Mouse (Mus musculus): Measurements from ENCODE around the gene Zbed5. TPM values are rescaled to one million over a fixed set of nuclear protein-coding genes. Genes with fewer than 3 reads are reported as not detected.

The Zbed5 gene
- polyA plus RNA-seq, 1 experiment from 2014 or later = 18.6 TPM

DNA sequence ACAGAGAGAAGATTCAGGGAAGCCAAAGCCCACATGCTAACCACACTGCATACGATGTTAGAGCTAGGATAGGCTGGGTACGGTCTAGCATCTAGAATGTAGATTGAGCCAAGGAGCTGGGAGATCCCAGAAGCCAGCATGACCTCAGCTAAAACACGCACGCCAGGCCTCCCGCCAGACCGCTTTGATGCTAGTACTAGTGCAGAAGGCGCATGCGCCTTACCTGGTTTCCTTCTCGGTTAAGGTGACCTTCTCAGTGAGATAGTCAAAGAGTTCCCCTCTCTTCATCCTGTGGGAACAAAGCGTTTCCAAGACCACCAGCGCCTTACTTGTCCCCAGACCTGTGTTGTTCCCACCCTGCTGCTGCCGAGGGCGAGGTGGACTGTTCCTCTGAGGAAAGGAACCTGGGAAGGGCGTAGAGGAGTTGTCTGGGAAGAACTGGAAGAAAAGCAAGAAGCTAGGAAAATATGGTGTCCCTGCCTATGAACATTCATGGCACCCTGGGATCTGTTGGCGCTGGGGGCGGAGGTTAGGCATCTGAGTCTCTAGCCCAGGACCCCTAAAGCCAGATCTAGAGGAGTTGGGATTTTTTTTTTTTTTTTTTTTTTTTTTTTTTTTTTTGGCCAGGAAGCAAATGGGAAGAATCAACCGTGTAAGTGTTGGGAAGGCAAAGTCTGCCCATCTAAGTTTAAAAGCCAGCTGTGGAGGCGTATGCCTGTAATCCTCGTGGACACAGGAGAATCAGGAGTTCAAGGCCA is 26.1 kb upstream of the Zbed5 start:
- no peak overlapping the region for H3K9ac ChIP-seq (replicated peaks; ENCODE audit: low read depth, low read length)
- 89% methylated on average over 19 of the region's 19 CpGs for WGBS
- H3K4me1 ChIP-seq (ENCODE audit: control insufficient read depth, insufficient read depth, low read length) = no peaks in the 10 kb centered on the region
- H3K36me3 ChIP-seq (ENCODE audit: control insufficient read depth, insufficient read depth, low read length) = no peaks in the 10 kb centered on the region
- no peaks in the 10 kb centered on the region for H3K9me3 ChIP-seq (ENCODE audit: control insufficient read depth, low read length)
- ATAC-seq (ENCODE audit: low read depth) = no peak
- H3K4me2 ChIP-seq (ENCODE audit: low read depth, low read length) = no peak overlapping the region
- no peak overlapping the region for H3K4me3 ChIP-seq (ENCODE audit: low read depth, low read length)
- H3K27me3 ChIP-seq (ENCODE audit: control insufficient read depth, insufficient read depth, low read length) = no peaks in the 10 kb centered on the region
- H3K27ac ChIP-seq (ENCODE audit: low read depth, low read length) = no peak overlapping the region

DNA sequence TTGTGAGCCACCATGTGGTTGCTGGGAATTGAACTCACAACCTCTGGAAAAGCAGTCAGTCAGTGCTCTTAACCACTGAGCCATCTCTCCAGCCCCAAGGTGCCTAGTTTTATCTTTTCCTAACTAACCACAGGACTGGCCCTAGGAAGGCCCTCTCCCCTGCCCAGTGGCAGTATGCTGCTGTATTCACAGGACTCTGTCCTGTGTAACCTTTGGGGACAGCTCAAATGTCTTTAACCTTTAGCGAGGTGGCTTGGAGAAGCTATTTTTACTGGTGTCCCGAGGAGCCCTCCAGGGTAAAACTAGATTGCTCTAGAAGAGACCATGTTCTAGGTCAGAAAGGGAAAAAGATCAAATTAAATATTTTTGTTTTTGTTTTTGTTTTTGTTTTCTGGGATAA is 24.3 kb upstream of the Zbed5 start:
- no peak overlapping the region for H3K27ac ChIP-seq (ENCODE audit: low read depth, low read length)
- H3K4me3 ChIP-seq (ENCODE audit: low read depth, low read length) = no peak overlapping the region
- H3K9ac ChIP-seq (replicated peaks; ENCODE audit: low read depth, low read length) = no peak overlapping the region
- WGBS = 84% methylated on average over 2 of the region's 2 CpGs
- no peaks in the 10 kb centered on the region for H3K27me3 ChIP-seq (ENCODE audit: control insufficient read depth, insufficient read depth, low read length)
- H3K9me3 ChIP-seq (ENCODE audit: control insufficient read depth, low read length) = no peaks in the 10 kb centered on the region
- H3K36me3 ChIP-seq (ENCODE audit: control insufficient read depth, insufficient read depth, low read length) = no peaks in the 10 kb centered on the region
- H3K4me1 ChIP-seq (ENCODE audit: control insufficient read depth, insufficient read depth, low read length) = no peaks in the 10 kb centered on the region
- no peak overlapping the region for H3K4me2 ChIP-seq (ENCODE audit: low read depth, low read length)
- no peak for ATAC-seq (ENCODE audit: low read depth)

DNA sequence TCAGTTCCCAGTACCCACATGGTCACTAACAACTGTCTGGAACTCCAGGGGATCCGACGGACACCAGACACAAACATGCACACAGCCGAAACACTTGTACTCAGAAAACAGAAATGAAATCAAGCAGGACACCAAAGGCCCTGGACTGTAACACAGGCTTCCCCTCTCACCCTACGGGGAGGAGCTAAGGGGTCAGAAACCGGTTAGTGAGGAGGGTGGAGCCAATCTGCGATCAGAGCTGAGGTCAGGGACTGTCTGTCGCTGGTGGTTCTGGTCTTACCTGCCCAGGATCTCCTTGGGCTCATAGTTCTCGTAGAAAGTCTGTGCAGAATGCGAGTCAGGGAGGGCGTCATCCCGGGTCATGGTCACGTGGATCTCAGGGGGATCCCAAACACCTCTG is 21.6 kb upstream of the Zbed5 start:
- Histone ChIP-seq H3K4me1 (ENCODE audit: control insufficient read depth, insufficient read depth, low read length) (no peaks in the 10 kb centered on the region), H3K27me3 (ENCODE audit: control insufficient read depth, insufficient read depth, low read length) (no peaks in the 10 kb centered on the region), H3K27ac (ENCODE audit: low read depth, low read length) (no peak overlapping the region), H3K4me2 (ENCODE audit: low read depth, low read length) (no peak overlapping the region), H3K9me3 (ENCODE audit: control insufficient read depth, low read length) (no peaks in the 10 kb centered on the region), H3K9ac (replicated peaks; ENCODE audit: low read depth, low read length) (no peak overlapping the region), H3K4me3 (ENCODE audit: low read depth, low read length) (no peak overlapping the region), H3K36me3 (ENCODE audit: control insufficient read depth, insufficient read depth, low read length) (no peaks in the 10 kb centered on the region)
- ATAC-seq (ENCODE audit: low read depth) = no peak
- WGBS = 86% methylated on average over 12 of the region's 12 CpGs

DNA sequence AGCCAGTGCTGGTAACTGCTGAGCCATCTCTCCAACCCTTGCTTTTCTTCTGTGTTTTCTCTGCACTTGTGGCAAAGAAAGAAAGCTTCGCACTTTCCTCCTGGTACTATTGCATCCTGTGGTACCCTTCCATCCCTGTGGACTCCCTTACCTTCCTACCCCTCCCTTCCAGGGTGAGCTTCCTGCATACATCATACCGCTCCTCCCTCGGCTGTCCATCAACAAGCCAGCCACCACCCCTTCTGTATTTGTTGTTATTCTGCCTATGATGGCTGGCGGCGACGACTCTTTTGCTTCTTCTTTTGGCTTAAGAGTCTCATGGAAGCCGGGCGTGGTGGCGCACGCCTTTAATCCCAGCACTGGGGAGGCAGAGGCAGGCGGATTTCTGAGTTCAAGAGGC is 20.4 kb upstream of the Zbed5 start:
- Histone ChIP-seq H3K4me2 (ENCODE audit: low read depth, low read length) (no peak overlapping the region), H3K9me3 (ENCODE audit: control insufficient read depth, low read length) (no peaks in the 10 kb centered on the region), H3K9ac (replicated peaks; ENCODE audit: low read depth, low read length) (no peak overlapping the region), H3K36me3 (ENCODE audit: control insufficient read depth, insufficient read depth, low read length) (peaks cover under 1% of the 10 kb centered on the region; the same call in 1 of the 2 replicates), H3K27me3 (ENCODE audit: control insufficient read depth, insufficient read depth, low read length) (no peaks in the 10 kb centered on the region), H3K27ac (ENCODE audit: low read depth, low read length) (no peak overlapping the region), H3K4me3 (ENCODE audit: low read depth, low read length) (no peak overlapping the region), H3K4me1 (ENCODE audit: control insufficient read depth, insufficient read depth, low read length) (no peaks in the 10 kb centered on the region)
- 75% methylated on average over 11 of the region's 11 CpGs for WGBS
- no peak for ATAC-seq (ENCODE audit: low read depth)

DNA sequence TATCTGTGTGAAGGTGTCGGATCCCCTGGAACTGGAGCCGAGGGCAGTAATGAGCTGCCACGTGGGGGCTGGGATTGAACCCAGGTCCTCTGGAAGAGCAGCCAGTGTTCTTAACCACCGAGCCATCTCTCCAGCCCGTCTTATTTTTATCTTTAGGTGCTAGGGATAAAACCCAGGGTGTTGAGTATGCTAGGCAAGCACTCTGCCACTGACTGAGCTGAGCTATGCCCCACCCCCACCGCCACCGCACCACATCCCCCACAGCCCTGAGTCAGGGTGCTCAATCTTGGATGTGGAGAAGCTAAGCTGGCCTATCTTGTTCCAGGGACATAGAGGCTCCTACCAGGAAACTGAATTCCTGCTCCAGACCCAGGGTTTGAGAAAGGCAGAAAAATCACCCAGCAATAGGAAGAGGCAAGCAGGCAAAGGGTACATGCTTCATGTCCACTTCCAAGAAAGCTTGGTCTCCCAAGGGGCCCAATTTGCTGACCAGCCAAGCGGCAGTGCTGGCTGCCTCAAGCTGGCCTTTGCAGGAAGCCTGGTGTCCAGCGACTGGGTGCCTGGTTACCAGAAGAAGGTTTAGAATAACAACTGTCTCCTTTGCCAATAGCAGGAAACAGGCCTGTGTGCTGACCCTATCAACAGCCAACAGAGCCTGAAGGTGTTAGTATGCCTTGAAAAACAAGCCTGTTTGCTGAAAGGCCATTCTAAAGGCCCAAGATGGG is 17.6 kb upstream of the Zbed5 start:
- no peak overlapping the region for H3K4me2 ChIP-seq (ENCODE audit: low read depth, low read length)
- no peak overlapping the region for H3K9ac ChIP-seq (replicated peaks; ENCODE audit: low read depth, low read length)
- H3K4me3 ChIP-seq (ENCODE audit: low read depth, low read length) = no peak overlapping the region
- no peak overlapping the region for H3K27ac ChIP-seq (ENCODE audit: low read depth, low read length)
- ATAC-seq (ENCODE audit: low read depth) = no peak
- no peaks in the 10 kb centered on the region for H3K4me1 ChIP-seq (ENCODE audit: control insufficient read depth, insufficient read depth, low read length)
- no peaks in the 10 kb centered on the region for H3K27me3 ChIP-seq (ENCODE audit: control insufficient read depth, insufficient read depth, low read length)
- H3K36me3 ChIP-seq (ENCODE audit: control insufficient read depth, insufficient read depth, low read length) = peaks cover 19% of the 10 kb centered on the region
- no peaks in the 10 kb centered on the region for H3K9me3 ChIP-seq (ENCODE audit: control insufficient read depth, low read length)
- 77% methylated on average over 9 of the region's 9 CpGs for WGBS

DNA sequence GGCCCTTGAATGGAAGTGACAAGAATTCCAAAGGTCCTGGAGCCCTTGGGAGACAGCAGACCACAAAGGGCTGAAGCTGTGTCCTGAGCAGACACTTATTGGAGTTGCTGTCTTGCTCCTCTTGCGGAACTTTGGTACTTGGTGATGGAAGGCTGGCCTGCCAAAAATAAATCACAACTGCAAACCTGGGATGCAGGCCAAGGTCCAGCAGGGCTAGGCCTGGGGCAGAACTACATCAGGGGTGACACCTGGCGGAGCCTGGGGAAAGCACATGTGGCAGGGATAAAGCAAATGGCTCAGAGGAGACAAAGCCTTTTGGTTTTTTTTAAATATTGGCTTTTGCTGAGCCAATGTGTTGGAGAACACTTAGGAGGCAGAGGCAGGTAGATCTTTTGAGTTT is 16.6 kb upstream of the Zbed5 start:
- WGBS = 58% methylated on average over 2 of the region's 2 CpGs

DNA sequence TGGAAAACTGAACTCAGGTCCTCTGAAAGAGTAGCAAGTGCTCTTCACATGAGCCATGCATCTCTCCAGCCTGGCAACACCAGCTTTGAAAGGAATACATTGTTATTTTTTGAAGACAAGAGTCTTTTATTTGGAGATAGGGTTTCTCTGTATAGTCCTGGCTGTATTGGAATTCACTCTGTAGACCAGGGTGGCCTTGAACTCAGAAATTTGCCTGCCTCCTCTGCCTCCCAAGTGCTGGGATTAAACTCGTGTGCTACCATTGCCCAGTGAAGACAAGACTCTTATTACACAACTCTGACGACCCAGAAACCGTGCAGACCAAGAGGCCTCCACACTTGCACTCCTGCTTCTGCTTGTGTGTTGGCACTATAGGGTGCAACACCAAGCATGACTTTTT is 15.6 kb upstream of the Zbed5 start:
- H3K36me3 ChIP-seq (ENCODE audit: control insufficient read depth, insufficient read depth, low read length) = peaks cover 26% of the 10 kb centered on the region
- no peak overlapping the region for H3K4me2 ChIP-seq (ENCODE audit: low read depth, low read length)
- no peaks in the 10 kb centered on the region for H3K4me1 ChIP-seq (ENCODE audit: control insufficient read depth, insufficient read depth, low read length)
- WGBS = 76% methylated on average over 3 of the region's 3 CpGs
- no peak overlapping the region for H3K4me3 ChIP-seq (ENCODE audit: low read depth, low read length)
- no peak overlapping the region for H3K9ac ChIP-seq (replicated peaks; ENCODE audit: low read depth, low read length)
- H3K9me3 ChIP-seq (ENCODE audit: control insufficient read depth, low read length) = no peaks in the 10 kb centered on the region
- no peaks in the 10 kb centered on the region for H3K27me3 ChIP-seq (ENCODE audit: control insufficient read depth, insufficient read depth, low read length)
- H3K27ac ChIP-seq (ENCODE audit: low read depth, low read length) = no peak overlapping the region
- no peak for ATAC-seq (ENCODE audit: low read depth)

More for the DNA sequence above, 16.6 kb upstream of the Zbed5 start:
- Histone ChIP-seq H3K4me3 (ENCODE audit: low read depth, low read length) (no peak overlapping the region), H3K9me3 (ENCODE audit: control insufficient read depth, low read length) (no peaks in the 10 kb centered on the region), H3K27me3 (ENCODE audit: control insufficient read depth, insufficient read depth, low read length) (no peaks in the 10 kb centered on the region), H3K4me1 (ENCODE audit: control insufficient read depth, insufficient read depth, low read length) (no peaks in the 10 kb centered on the region), H3K4me2 (ENCODE audit: low read depth, low read length) (no peak overlapping the region), H3K9ac (replicated peaks; ENCODE audit: low read depth, low read length) (no peak overlapping the region), H3K36me3 (ENCODE audit: control insufficient read depth, insufficient read depth, low read length) (peaks cover 26% of the 10 kb centered on the region), H3K27ac (ENCODE audit: low read depth, low read length) (no peak overlapping the region)
- ATAC-seq (ENCODE audit: low read depth) = no peak

DNA sequence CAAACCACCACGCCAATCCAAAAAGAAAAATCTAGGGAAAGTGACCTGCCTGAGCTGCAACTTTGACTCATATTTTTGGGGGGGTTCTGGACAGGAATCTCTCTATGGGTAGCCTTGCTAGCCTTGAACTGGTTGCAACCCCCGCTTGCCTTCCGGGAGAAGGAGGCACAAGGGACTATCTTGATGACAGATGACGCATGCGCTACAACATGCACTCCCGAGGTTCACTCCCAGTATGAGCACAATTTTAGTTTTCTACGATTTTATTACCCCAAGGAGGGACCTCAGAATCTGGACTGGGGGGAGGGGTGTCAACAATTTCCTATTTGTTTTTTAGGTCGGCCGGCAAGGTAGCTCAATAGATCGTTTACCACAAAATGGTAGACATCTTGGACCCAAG is 9.3 kb upstream of the Zbed5 start:
- ATAC-seq (ENCODE audit: low read depth) = no peak
- Histone ChIP-seq H3K36me3 (ENCODE audit: control insufficient read depth, insufficient read depth, low read length) (peaks cover 17% of the 10 kb centered on the region), H3K9ac (replicated peaks; ENCODE audit: low read depth, low read length) (peak overlapping the region; percentile 86; the same call in 1 of the 2 replicates), H3K27ac (ENCODE audit: low read depth, low read length) (no peak overlapping the region), H3K4me2 (ENCODE audit: low read depth, low read length) (peak overlapping the region; percentile 59), H3K9me3 (ENCODE audit: control insufficient read depth, low read length) (no peaks in the 10 kb centered on the region), H3K4me1 (ENCODE audit: control insufficient read depth, insufficient read depth, low read length) (peaks cover 11% of the 10 kb centered on the region), H3K27me3 (ENCODE audit: control insufficient read depth, insufficient read depth, low read length) (no peaks in the 10 kb centered on the region), H3K4me3 (ENCODE audit: low read depth, low read length) (peak overlapping the region; percentile 78)
- WGBS = 40% methylated on average over 10 of the region's 10 CpGs

DNA sequence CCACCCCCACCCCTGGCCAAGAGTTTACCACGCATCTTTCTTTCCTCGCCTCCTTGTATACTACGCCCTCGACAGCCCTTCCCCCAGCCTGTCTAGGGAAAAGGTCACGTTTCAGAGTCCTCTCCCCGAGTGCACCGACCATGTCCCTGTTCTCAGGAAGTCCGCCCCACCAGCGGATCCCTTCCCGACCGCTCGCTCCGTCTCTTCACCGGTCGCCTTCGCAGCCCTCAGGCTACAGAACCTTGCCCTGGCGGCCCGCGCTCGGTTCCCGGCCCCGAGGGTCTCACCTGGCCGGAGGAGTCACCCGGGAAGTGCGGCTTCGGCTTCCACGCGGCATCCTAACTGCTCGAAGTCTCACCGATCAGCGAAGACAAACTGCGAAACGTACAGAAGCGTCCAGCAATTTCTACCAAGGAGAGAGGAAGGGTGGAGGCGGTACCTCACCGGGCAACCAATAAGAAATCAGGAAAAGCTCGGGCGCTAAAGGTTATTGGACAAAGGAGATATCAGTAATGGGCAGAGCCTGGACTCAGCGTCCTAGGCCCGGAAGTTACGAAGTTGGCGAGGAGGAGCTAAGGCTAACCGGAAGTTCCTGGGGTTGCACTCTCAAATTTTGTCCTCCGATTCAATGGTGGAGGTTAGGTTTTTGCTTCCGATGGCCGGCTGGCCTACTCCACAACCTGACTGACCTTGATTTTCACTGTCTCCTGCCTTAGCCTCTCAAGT is 8.4 kb upstream of the Zbed5 start, which contains the start of gene Chchd2:
TSS of gene Chchd2 (minus strand) at position 560 of the 726 bp plus-strand sequence.
- Histone ChIP-seq H3K27me3 (ENCODE audit: control insufficient read depth, insufficient read depth, low read length) (no peaks in the 10 kb centered on the region), H3K4me3 (ENCODE audit: low read depth, low read length) (peak within 1 kb of the TSS; percentile 78), H3K27ac (ENCODE audit: low read depth, low read length) (peak within 1 kb of the TSS; percentile 90), H3K4me1 (ENCODE audit: control insufficient read depth, insufficient read depth, low read length) (peaks cover 11% of the 10 kb centered on the region), H3K9ac (replicated peaks; ENCODE audit: low read depth, low read length) (peak within 1 kb of the TSS; percentile 86), H3K4me2 (ENCODE audit: low read depth, low read length) (peak within 1 kb of the TSS; percentile 59), H3K36me3 (ENCODE audit: control insufficient read depth, insufficient read depth, low read length) (peaks cover 11% of the 10 kb centered on the region), H3K9me3 (ENCODE audit: control insufficient read depth, low read length) (no peaks in the 10 kb centered on the region)
- peak; percentile 99 for ATAC-seq (ENCODE audit: low read depth)
- under 1% methylated on average over 46 of the region's 46 CpGs for WGBS
